Mouse (Mus musculus) bone marrow macrophage, adult 2 months (primary cell): ENCODE results near the gene Slc50a1.

Experiments used
- CTCF ChIP-seq: IDR thresholded peaks from 2 replicates; pipeline ENCODE4 v1.5.1; 2012; ENCODE audit warnings: low read depth, mild to moderate bottlenecking, low read length, moderate library complexity
- POLR2A ChIP-seq: IDR thresholded peaks from 2 replicates; pipeline ENCODE4 v1.6.1; 2012; ENCODE audit warnings: mild to moderate bottlenecking, low read depth, low read length, borderline replicate concordance

- TF ChIP-seq POLR2A (no peak), CTCF (no peak)
Observed at GRCm38 (mm10) chr3:89280050-89280605, 9.8 kb upstream of the Slc50a1 start.
